Comparison of ENCODE assay signal across 8 mouse cellular contexts in genomic region chr14:31205244-31205561, GRCm38 (mm10). TPM values are rescaled to one million over a fixed set of nuclear protein-coding genes. Genes with fewer than 3 reads are reported as not detected.
DNase-seq lines count a peak whose midpoint lies in the region; ATAC-seq and TF ChIP-seq lines count a peak whose summit lies in the region.

No protein-coding gene starts in this region.

- H3K9ac ChIP-seq in kidney, postnatal 0 days (ENCODE audit: low read depth, low read length): peak overlapping the region; percentile 91
- H3K9ac ChIP-seq in forebrain, postnatal 0 days: peak overlapping the region; percentile 91
- peak overlapping the region; percentile 97 for H3K9ac ChIP-seq in midbrain, embryonic 11.5 days (ENCODE audit: low read length)

- 8% methylated on average over 8 of the region's 8 CpGs for WGBS in kidney, postnatal 0 days
- WGBS in forebrain, postnatal 0 days: 16% methylated on average over 8 of the region's 8 CpGs
- 31% methylated on average over 7 of the region's 8 CpGs for WGBS in midbrain, embryonic 11.5 days

- in situ Hi-C loops in Patski (cut with MboI; ENCODE audit: low pct_unique_long_range_greater_than_20kb): no loop called here

- no peaks in the 10 kb centered on the region for H3K27me3 ChIP-seq in kidney, postnatal 0 days (ENCODE audit: insufficient read depth, low read length)
- no peaks in the 10 kb centered on the region for H3K27me3 ChIP-seq in Patski
- no peaks in the 10 kb centered on the region for H3K27me3 ChIP-seq in forebrain, postnatal 0 days (ENCODE audit: insufficient read depth, low read length)
- H3K27me3 ChIP-seq in midbrain, embryonic 11.5 days (ENCODE audit: control insufficient read depth, insufficient read depth, low read length): no peaks in the 10 kb centered on the region

- no peak for TF ChIP-seq CTCF in kidney, postnatal 0 days (IDR thresholded peaks at IDR 0.05; ENCODE audit: low read depth)
- TF ChIP-seq CTCF in Patski (IDR thresholded peaks at IDR 0.05): no peak
- TF ChIP-seq CTCF in forebrain, postnatal 0 days (IDR thresholded peaks at IDR 0.05; ENCODE audit: low read depth): no peak

- CTCF ChIA-PET in Patski (lab: Charles Lee): interaction anchor here (1.0 to 1.2 kb wide), 4 partner anchors 9 to 39 kb away, joined by 3 to 7 read pairs (median 3); no protein-coding TSS in a partner anchor

- H3K27ac ChIP-seq in kidney, postnatal 0 days: peak overlapping the region; percentile 90
- H3K27ac ChIP-seq in forebrain, postnatal 0 days (ENCODE audit: low read depth, low read length): peak overlapping the region; percentile 94
- peak overlapping the region; percentile 73; the same call in 1 of the 2 replicates for H3K27ac ChIP-seq in midbrain, embryonic 11.5 days (ENCODE audit: low read depth, low read length)

- peak; percentile 57 for DNase-seq in kidney, postnatal 0 days (ENCODE audit: low spot score)
- no peak for DNase-seq in kidney, postnatal 4 days
- no peak for DNase-seq in Patski (ENCODE audit: low read depth, low spot score)
- DNase-seq in forebrain, postnatal 0 days: no peak
- DNase-seq in midbrain, embryonic 11.5 days (ENCODE audit: low spot score, missing footprints): no peak
- no peak for DNase-seq in urinary bladder, postnatal 36 days (ENCODE audit: low spot score in 2 of 2)
- DNase-seq in lung, postnatal 10 days: no peak

- POLR2A ChIA-PET in Patski (lab: Charles Lee): interaction anchor here (1.4 to 2.6 kb wide), 2 partner anchors 10 to 12 kb away, joined by 3 to 6 read pairs; no protein-coding TSS in a partner anchor

- H3K36me3 ChIP-seq in kidney, postnatal 0 days (ENCODE audit: insufficient read depth, low read length): peaks cover 29% of the 10 kb centered on the region
- peaks cover 40% of the 10 kb centered on the region for H3K36me3 ChIP-seq in forebrain, postnatal 0 days (ENCODE audit: insufficient read depth)
- H3K36me3 ChIP-seq in midbrain, embryonic 11.5 days (ENCODE audit: control insufficient read depth, insufficient read depth, low read length): peaks cover 27% of the 10 kb centered on the region

- peak overlapping the region; percentile 94 for H3K4me2 ChIP-seq in kidney, postnatal 0 days (ENCODE audit: low read length)
- H3K4me2 ChIP-seq in forebrain, postnatal 0 days (ENCODE audit: low read depth): peak overlapping the region; percentile 85
- peak overlapping the region; percentile 98 for H3K4me2 ChIP-seq in midbrain, embryonic 11.5 days

- H3K4me1 ChIP-seq in kidney, postnatal 0 days (replicated peaks; ENCODE audit: insufficient read depth, low read length): peaks cover 12% of the 10 kb centered on the region
- peaks cover 15% of the 10 kb centered on the region for H3K4me1 ChIP-seq in forebrain, postnatal 0 days (ENCODE audit: insufficient read depth)
- peaks cover 9% of the 10 kb centered on the region for H3K4me1 ChIP-seq in midbrain, embryonic 11.5 days (ENCODE audit: control insufficient read depth, insufficient read depth, low read length)

- peak; percentile 52; the same call in 1 of the 2 replicates for ATAC-seq in kidney, postnatal 0 days (replicated peaks; ENCODE audit: low FRiP score, low read depth)
- ATAC-seq in Patski: peak; percentile 6
- peak; percentile 21 for ATAC-seq in forebrain, postnatal 0 days
- ATAC-seq in midbrain, embryonic 11.5 days (ENCODE audit: low FRiP score): peak; percentile 12; the same call in 1 of the 2 replicates
- no peak for ATAC-seq in frontal cortex, adult (ENCODE audit: low TSS enrichment)

- H3K9me3 ChIP-seq in kidney, postnatal 0 days (replicated peaks; ENCODE audit: low read length): no peaks in the 10 kb centered on the region
- no peaks in the 10 kb centered on the region for H3K9me3 ChIP-seq in forebrain, postnatal 0 days (ENCODE audit: low read length)
- no peaks in the 10 kb centered on the region for H3K9me3 ChIP-seq in midbrain, embryonic 11.5 days (ENCODE audit: control insufficient read depth, low read length)

- peak overlapping the region; percentile 83 for H3K4me3 ChIP-seq in kidney, postnatal 0 days (replicated peaks; ENCODE audit: low read depth, low read length)
- H3K4me3 ChIP-seq in forebrain, postnatal 0 days (ENCODE audit: low read depth, low read length): peak overlapping the region; percentile 79
- peak overlapping the region; percentile 83 for H3K4me3 ChIP-seq in midbrain, embryonic 11.5 days (ENCODE audit: low read depth, low read length)

RNA-seq across cellular contexts. Expression of gene Tnnc1, which starts 2.9 kb away (rescaled TPM):
- 0.79 and 0.95 TPM in 2 replicates for polyA plus RNA-seq in kidney, postnatal 0 days (2015; fragmentation: Nextera tagmentation; extraction: Ambion mirVana)
- polyA plus RNA-seq in Patski (2021): 8.1 TPM
- total RNA-seq in forebrain, postnatal 0 days (2014; rRNA removed): 1.2 and 2.4 TPM in 2 replicates
- polyA plus RNA-seq in forebrain, postnatal 0 days (2015; fragmentation: Nextera tagmentation; extraction: Ambion mirVana): 2.4 and 3.0 TPM in 2 replicates
- 0.40 and 0.80 TPM in 2 replicates for polyA plus RNA-seq in midbrain, embryonic 11.5 days (2014; fragmentation: Nextera tagmentation; extraction: Ambion mirVana)

RNA-seq across cellular contexts. Expression of gene Nisch, which starts 11.5 kb away (rescaled TPM):
- 197 and 214 TPM in 2 replicates for polyA plus RNA-seq in kidney, postnatal 0 days (2015; fragmentation: Nextera tagmentation; extraction: Ambion mirVana)
- 564 TPM for polyA plus RNA-seq in Patski (2021)
- total RNA-seq in forebrain, postnatal 0 days (2014; rRNA removed): 211 and 300 TPM in 2 replicates
- 148 and 199 TPM in 2 replicates for polyA plus RNA-seq in forebrain, postnatal 0 days (2015; fragmentation: Nextera tagmentation; extraction: Ambion mirVana)
- polyA plus RNA-seq in midbrain, embryonic 11.5 days (2014; fragmentation: Nextera tagmentation; extraction: Ambion mirVana): 243 and 258 TPM in 2 replicates

RNA-seq across cellular contexts. Expression of gene Sema3g, which starts 12.5 kb away (rescaled TPM):
- polyA plus RNA-seq in kidney, postnatal 0 days (2015; fragmentation: Nextera tagmentation; extraction: Ambion mirVana): 6.5 and 7.8 TPM in 2 replicates
- 3.0 TPM for polyA plus RNA-seq in Patski (2021)
- total RNA-seq in forebrain, postnatal 0 days (2014; rRNA removed): 2.2 and 3.7 TPM in 2 replicates
- 0.23 and 0.31 TPM in 2 replicates for polyA plus RNA-seq in forebrain, postnatal 0 days (2015; fragmentation: Nextera tagmentation; extraction: Ambion mirVana)
- polyA plus RNA-seq in midbrain, embryonic 11.5 days (2014; fragmentation: Nextera tagmentation; extraction: Ambion mirVana): 0.19 and 0.37 TPM in 2 replicates

RNA-seq across cellular contexts. Expression of gene Stab1, which starts 36.8 kb away (rescaled TPM):
- polyA plus RNA-seq in kidney, postnatal 0 days (2015; fragmentation: Nextera tagmentation; extraction: Ambion mirVana): 26.4 and 27.8 TPM in 2 replicates
- polyA plus RNA-seq in Patski (2021): 0.74 TPM
- total RNA-seq in forebrain, postnatal 0 days (2014; rRNA removed): 21.9 and 23.3 TPM in 2 replicates
- polyA plus RNA-seq in forebrain, postnatal 0 days (2015; fragmentation: Nextera tagmentation; extraction: Ambion mirVana): 7.7 and 11.4 TPM in 2 replicates
- 28.6 and 28.7 TPM in 2 replicates for polyA plus RNA-seq in midbrain, embryonic 11.5 days (2014; fragmentation: Nextera tagmentation; extraction: Ambion mirVana)

RNA-seq across cellular contexts. Expression of gene Phf7, which starts 45.9 kb away (rescaled TPM):
- 16.8 and 18.1 TPM in 2 replicates for polyA plus RNA-seq in kidney, postnatal 0 days (2015; fragmentation: Nextera tagmentation; extraction: Ambion mirVana)
- polyA plus RNA-seq in Patski (2021): 10.7 TPM
- 7.1 and 8.6 TPM in 2 replicates for total RNA-seq in forebrain, postnatal 0 days (2014; rRNA removed)
- 12.2 and 12.9 TPM in 2 replicates for polyA plus RNA-seq in forebrain, postnatal 0 days (2015; fragmentation: Nextera tagmentation; extraction: Ambion mirVana)
- polyA plus RNA-seq in midbrain, embryonic 11.5 days (2014; fragmentation: Nextera tagmentation; extraction: Ambion mirVana): 12.5 and 14.3 TPM in 2 replicates
